Mouse (Mus musculus): ENCODE results near the gene Zeb2. TPM values are rescaled to one million over a fixed set of nuclear protein-coding genes. Genes with fewer than 3 reads are reported as not detected.

Gene Zeb2
- polyA plus RNA-seq, 1 experiment: 3.2 TPM

GRCm38 (mm10) chr2:44961192-44961591 lies 156.0 kb downstream of the Zeb2 start:
- Histone ChIP-seq H3K4me1 (ENCODE audit: control insufficient read depth, insufficient read depth, low read length) (no peaks in the 10 kb centered on the region), H3K27me3 (ENCODE audit: control insufficient read depth, insufficient read depth, low read length) (no peaks in the 10 kb centered on the region), H3K4me3 (ENCODE audit: control insufficient read depth, low read depth, low read length) (no peak overlapping the region), H3K27ac (ENCODE audit: control insufficient read depth, insufficient read depth, low read depth, low read length) (no peak overlapping the region), H3K36me3 (ENCODE audit: control insufficient read depth, insufficient read depth, low read length) (no peaks in the 10 kb centered on the region)
- TF ChIP-seq POLR2A (IDR thresholded peaks at IDR 0.05; ENCODE audit: control insufficient read depth, low read depth, low read length) (no peak), CTCF (IDR thresholded peaks at IDR 0.05; ENCODE audit: control insufficient read depth, insufficient read depth, insufficient replicate concordance, low read depth, low read length) (no peak)

GRCm38 (mm10) chr2:44960561-44960960 lies 156.6 kb downstream of the Zeb2 start:
- no peak overlapping the region for H3K4me3 ChIP-seq (ENCODE audit: control insufficient read depth, low read depth, low read length)
- no peaks in the 10 kb centered on the region for H3K4me1 ChIP-seq (ENCODE audit: control insufficient read depth, insufficient read depth, low read length)
- H3K27ac ChIP-seq (ENCODE audit: control insufficient read depth, insufficient read depth, low read depth, low read length): no peak overlapping the region
- TF ChIP-seq CTCF (IDR thresholded peaks at IDR 0.05; ENCODE audit: control insufficient read depth, insufficient read depth, insufficient replicate concordance, low read depth, low read length) (no peak), POLR2A (IDR thresholded peaks at IDR 0.05; ENCODE audit: control insufficient read depth, low read depth, low read length) (no peak)
- H3K36me3 ChIP-seq (ENCODE audit: control insufficient read depth, insufficient read depth, low read length): no peaks in the 10 kb centered on the region
- H3K27me3 ChIP-seq (ENCODE audit: control insufficient read depth, insufficient read depth, low read length): no peaks in the 10 kb centered on the region

- TF ChIP-seq CTCF (IDR thresholded peaks at IDR 0.05; ENCODE audit: control insufficient read depth, insufficient read depth, insufficient replicate concordance, low read depth, low read length) (no peak), POLR2A (IDR thresholded peaks at IDR 0.05; ENCODE audit: control insufficient read depth, low read depth, low read length) (no peak)
Observed at GRCm38 (mm10) chr2:44957329-44957797, 159.8 kb downstream of the Zeb2 start.

GRCm38 (mm10) chr2:44956232-44956631 lies 161.0 kb downstream of the Zeb2 start:
- H3K27ac ChIP-seq (ENCODE audit: control insufficient read depth, insufficient read depth, low read depth, low read length): no peak overlapping the region
- no peaks in the 10 kb centered on the region for H3K36me3 ChIP-seq (ENCODE audit: control insufficient read depth, insufficient read depth, low read length)
- no peak overlapping the region for H3K4me3 ChIP-seq (ENCODE audit: control insufficient read depth, low read depth, low read length)
- TF ChIP-seq CTCF (IDR thresholded peaks at IDR 0.05; ENCODE audit: control insufficient read depth, insufficient read depth, insufficient replicate concordance, low read depth, low read length): no peak
- TF ChIP-seq POLR2A (IDR thresholded peaks at IDR 0.05; ENCODE audit: control insufficient read depth, low read depth, low read length): no peak
- H3K4me1 ChIP-seq (ENCODE audit: control insufficient read depth, insufficient read depth, low read length): no peaks in the 10 kb centered on the region
- no peaks in the 10 kb centered on the region for H3K27me3 ChIP-seq (ENCODE audit: control insufficient read depth, insufficient read depth, low read length)

More at GRCm38 (mm10) chr2:44957329-44957797, 159.8 kb downstream of the Zeb2 start:
- Histone ChIP-seq H3K4me3 (ENCODE audit: control insufficient read depth, low read depth, low read length) (no peak overlapping the region), H3K27me3 (ENCODE audit: control insufficient read depth, insufficient read depth, low read length) (no peaks in the 10 kb centered on the region), H3K36me3 (ENCODE audit: control insufficient read depth, insufficient read depth, low read length) (no peaks in the 10 kb centered on the region), H3K4me1 (ENCODE audit: control insufficient read depth, insufficient read depth, low read length) (no peaks in the 10 kb centered on the region), H3K27ac (ENCODE audit: control insufficient read depth, insufficient read depth, low read depth, low read length) (no peak overlapping the region)

GRCm38 (mm10) chr2:44955506-44955905 lies 161.7 kb downstream of the Zeb2 start:
- no peaks in the 10 kb centered on the region for H3K36me3 ChIP-seq (ENCODE audit: control insufficient read depth, insufficient read depth, low read length)
- H3K27ac ChIP-seq (ENCODE audit: control insufficient read depth, insufficient read depth, low read depth, low read length): no peak overlapping the region
- no peak overlapping the region for H3K4me3 ChIP-seq (ENCODE audit: control insufficient read depth, low read depth, low read length)
- TF ChIP-seq POLR2A (IDR thresholded peaks at IDR 0.05; ENCODE audit: control insufficient read depth, low read depth, low read length) (no peak), CTCF (IDR thresholded peaks at IDR 0.05; ENCODE audit: control insufficient read depth, insufficient read depth, insufficient replicate concordance, low read depth, low read length) (no peak)
- H3K27me3 ChIP-seq (ENCODE audit: control insufficient read depth, insufficient read depth, low read length): no peaks in the 10 kb centered on the region
- H3K4me1 ChIP-seq (ENCODE audit: control insufficient read depth, insufficient read depth, low read length): no peaks in the 10 kb centered on the region

GRCm38 (mm10) chr2:44954180-44954579 lies 163.0 kb downstream of the Zeb2 start:
- H3K36me3 ChIP-seq (ENCODE audit: control insufficient read depth, insufficient read depth, low read length): no peaks in the 10 kb centered on the region
- H3K4me3 ChIP-seq (ENCODE audit: control insufficient read depth, low read depth, low read length): no peak overlapping the region
- TF ChIP-seq CTCF (IDR thresholded peaks at IDR 0.05; ENCODE audit: control insufficient read depth, insufficient read depth, insufficient replicate concordance, low read depth, low read length) (no peak), POLR2A (IDR thresholded peaks at IDR 0.05; ENCODE audit: control insufficient read depth, low read depth, low read length) (no peak)
- H3K4me1 ChIP-seq (ENCODE audit: control insufficient read depth, insufficient read depth, low read length): no peaks in the 10 kb centered on the region
- no peak overlapping the region for H3K27ac ChIP-seq (ENCODE audit: control insufficient read depth, insufficient read depth, low read depth, low read length)
- H3K27me3 ChIP-seq (ENCODE audit: control insufficient read depth, insufficient read depth, low read length): no peaks in the 10 kb centered on the region

- no peaks in the 10 kb centered on the region for H3K27me3 ChIP-seq (ENCODE audit: control insufficient read depth, insufficient read depth, low read length)
- TF ChIP-seq POLR2A (IDR thresholded peaks at IDR 0.05; ENCODE audit: control insufficient read depth, low read depth, low read length) (no peak), CTCF (IDR thresholded peaks at IDR 0.05; ENCODE audit: control insufficient read depth, insufficient read depth, insufficient replicate concordance, low read depth, low read length) (no peak)
- no peaks in the 10 kb centered on the region for H3K4me1 ChIP-seq (ENCODE audit: control insufficient read depth, insufficient read depth, low read length)
- H3K36me3 ChIP-seq (ENCODE audit: control insufficient read depth, insufficient read depth, low read length): no peaks in the 10 kb centered on the region
- H3K4me3 ChIP-seq (ENCODE audit: control insufficient read depth, low read depth, low read length): no peak overlapping the region
- no peak overlapping the region for H3K27ac ChIP-seq (ENCODE audit: control insufficient read depth, insufficient read depth, low read depth, low read length)
Observed at GRCm38 (mm10) chr2:44952830-44953422, 164.3 kb downstream of the Zeb2 start.

Measured in testis, adult 2 months (tissue).